Mouse (Mus musculus): ENCODE data around the gene D930020B18Rik.

- no peak for TF ChIP-seq POLR2A (IDR thresholded peaks at IDR 0.05; ENCODE audit: control insufficient read depth, low read depth, low read length)
- TF ChIP-seq CTCF (IDR thresholded peaks at IDR 0.05; ENCODE audit: control insufficient read depth, insufficient read depth, insufficient replicate concordance, low read depth, low read length) = no peak
Observed at GRCm38 (mm10) chr10:121615935-121616334, 25.5 kb upstream of the D930020B18Rik start.
